ENCODE assay signal across 8 mouse cellular contexts in genomic region chr6:146409692-146410426, GRCm38 (mm10).
DNase-seq lines count a peak whose midpoint lies in the region; ATAC-seq and TF ChIP-seq lines count a peak whose summit lies in the region.

No protein-coding gene starts in this region.

- H3K4me1 ChIP-seq in embryonic facial prominence, embryonic 13.5 days: peaks cover 15% of the 10 kb centered on the region
- H3K4me1 ChIP-seq in heart, adult 2 months (ENCODE audit: control insufficient read depth, insufficient read depth, low read length): peaks cover 2% of the 10 kb centered on the region; the same call in 1 of the 2 replicates
- H3K4me1 ChIP-seq in limb, embryonic 13.5 days: peaks cover 33% of the 10 kb centered on the region
- peaks cover 6% of the 10 kb centered on the region; the same call in 1 of the 2 replicates for H3K4me1 ChIP-seq in midbrain, embryonic 16.5 days (ENCODE audit: control insufficient read depth, insufficient read depth, low read length)

- TF ChIP-seq CTCF in heart, adult 2 months (IDR thresholded peaks at IDR 0.05): peak; percentile 86

- TF ChIP-seq EP300 in heart, adult 2 months (IDR thresholded peaks at IDR 0.05; ENCODE audit: insufficient read depth, low read depth, low read length): peak; percentile 88; the same call in 1 of the 2 replicates

- 0 out of 2 replicates have a peak, but pooled peaks have one; percentile 57 for ATAC-seq in embryonic facial prominence, embryonic 13.5 days (ENCODE audit: insufficient number of reproducible peaks, insufficient read depth, low FRiP score, low TSS enrichment, low read depth)
- peak; percentile 80 for ATAC-seq in limb, embryonic 13.5 days (ENCODE audit: low FRiP score, low read depth)
- peak; percentile 83 for ATAC-seq in midbrain, embryonic 16.5 days

- no peak for TF ChIP-seq POLR2A in heart, adult 2 months (IDR thresholded peaks at IDR 0.05; ENCODE audit: insufficient read depth, low read depth, low read length)

- H3K9ac ChIP-seq in embryonic facial prominence, embryonic 13.5 days: no peak overlapping the region
- H3K9ac ChIP-seq in heart, adult 2 months (ENCODE audit: low read depth, low read length): no peak overlapping the region
- H3K9ac ChIP-seq in limb, embryonic 13.5 days: no peak overlapping the region
- H3K9ac ChIP-seq in midbrain, embryonic 16.5 days (ENCODE audit: low read depth, low read length): no peak overlapping the region

- peak overlapping the region; percentile 68; the same call in 1 of the 2 replicates for H3K27ac ChIP-seq in embryonic facial prominence, embryonic 13.5 days
- H3K27ac ChIP-seq in heart, adult 2 months: peak overlapping the region; percentile 75
- peak overlapping the region; percentile 61 for H3K27ac ChIP-seq in limb, embryonic 13.5 days
- peak overlapping the region; percentile 59 for H3K27ac ChIP-seq in midbrain, embryonic 16.5 days (ENCODE audit: low read length)

- H3K4me2 ChIP-seq in embryonic facial prominence, embryonic 13.5 days: peak overlapping the region; percentile 49
- peak overlapping the region; percentile 51 for H3K4me2 ChIP-seq in limb, embryonic 13.5 days (replicated peaks)
- peak overlapping the region; percentile 18 for H3K4me2 ChIP-seq in midbrain, embryonic 16.5 days (ENCODE audit: low read length)

- no peaks in the 10 kb centered on the region for H3K36me3 ChIP-seq in embryonic facial prominence, embryonic 13.5 days
- H3K36me3 ChIP-seq in heart, adult 2 months (ENCODE audit: control insufficient read depth, insufficient read depth, low read length): no peaks in the 10 kb centered on the region
- H3K36me3 ChIP-seq in limb, embryonic 13.5 days: no peaks in the 10 kb centered on the region
- no peaks in the 10 kb centered on the region for H3K36me3 ChIP-seq in midbrain, embryonic 16.5 days (ENCODE audit: control insufficient read depth, insufficient read depth, low read length)

- 0 out of 2 replicates have a peak overlapping the region, but pooled peaks have one; percentile 18 for H3K4me3 ChIP-seq in embryonic facial prominence, embryonic 13.5 days
- peak overlapping the region; percentile 34; the same call in 1 of the 2 replicates for H3K4me3 ChIP-seq in heart, adult 2 months
- H3K4me3 ChIP-seq in limb, embryonic 13.5 days: 0 out of 2 replicates have a peak overlapping the region, but pooled peaks have one; percentile 5
- H3K4me3 ChIP-seq in midbrain, embryonic 16.5 days (ENCODE audit: low read depth, low read length): no peak overlapping the region

- intact Hi-C loops in heart, adult 2 months (cut with DNase I): loop anchor here (5.0 to 10.0 kb wide), 3 partner anchors 92 to 585 kb away; partner anchors contain the start of gene Itpr2

- no peaks in the 10 kb centered on the region for H3K79me2 ChIP-seq in heart, adult 2 months (replicated peaks; ENCODE audit: control insufficient read depth, insufficient read depth, low read length)

- 18% methylated on average over 10 of the region's 10 CpGs for WGBS in embryonic facial prominence, embryonic 13.5 days
- 24% methylated on average over 10 of the region's 10 CpGs for WGBS in heart, adult 2 months
- 23% methylated on average over 10 of the region's 10 CpGs for WGBS in limb, embryonic 13.5 days
- WGBS in midbrain, embryonic 16.5 days: 21% methylated on average over 10 of the region's 10 CpGs

- no peaks in the 10 kb centered on the region for H3K9me3 ChIP-seq in embryonic facial prominence, embryonic 13.5 days
- H3K9me3 ChIP-seq in limb, embryonic 13.5 days: no peaks in the 10 kb centered on the region
- H3K9me3 ChIP-seq in midbrain, embryonic 16.5 days (replicated peaks; ENCODE audit: control insufficient read depth, low read length, poor library complexity, severe bottlenecking): no peaks in the 10 kb centered on the region

- DNase-seq in 416B (ENCODE audit: low read depth): peak; percentile 97
- peak; percentile 80 to 83 for DNase-seq in adrenal gland, postnatal 36 days
- peak; percentile 79 to 82 for DNase-seq in heart, adult 2 months
- peak; percentile 48 to 68 for DNase-seq in kidney, adult 8-10 months
- DNase-seq in spleen, postnatal 10 days (ENCODE audit: low spot score in 2 of 2): peak; percentile 76 to 87

- H3K27me3 ChIP-seq in embryonic facial prominence, embryonic 13.5 days: no peaks in the 10 kb centered on the region; the same call in 1 of the 2 replicates
- no peaks in the 10 kb centered on the region for H3K27me3 ChIP-seq in heart, adult 2 months (ENCODE audit: control insufficient read depth, insufficient read depth, low read length)
- no peaks in the 10 kb centered on the region for H3K27me3 ChIP-seq in limb, embryonic 13.5 days
- no peaks in the 10 kb centered on the region for H3K27me3 ChIP-seq in midbrain, embryonic 16.5 days (ENCODE audit: control insufficient read depth, insufficient read depth, low read depth, low read length)
